Mouse (Mus musculus) C2C12 (cell line): Measurements from ENCODE around the gene Shkbp1. TPM values are rescaled to one million over a fixed set of nuclear protein-coding genes. Genes with fewer than 3 reads are reported as not detected.

ENCODE experiments used
- H3K27me3 ChIP-seq: one replicate; pipeline ENCODE4 v1.6.1; 2011; ENCODE audit not compliant: control insufficient read depth, insufficient read depth, insufficient read length
- H3K36me3 ChIP-seq: one replicate; pipeline ENCODE4 v1.6.1; 2011; ENCODE audit not compliant: control insufficient read depth, insufficient read depth
- H3K4me3 ChIP-seq: one replicate; pipeline ENCODE4 v1.5.1; 2011; ENCODE audit warnings: mild to moderate bottlenecking, control low read depth; ENCODE audit not compliant: poor library complexity, insufficient read depth, severe bottlenecking
- H3K79me2 ChIP-seq: one replicate; pipeline ENCODE4 v1.6.1; 2011; ENCODE audit not compliant: control insufficient read depth, insufficient read depth
- H3K79me3 ChIP-seq: one replicate; pipeline ENCODE4 v1.6.1; 2011; ENCODE audit warnings: low read depth, control low read depth
- H3ac ChIP-seq: one replicate; pipeline ENCODE3; 2011; ENCODE audit warnings: low read depth; ENCODE audit not compliant: control insufficient read depth, insufficient read length
- CEBPB ChIP-seq: IDR thresholded peaks from one replicate; pipeline ENCODE4 v1.6.1; 2011; ENCODE audit warnings: low read depth, mild to moderate bottlenecking, control low read depth, moderate library complexity
- CTCF ChIP-seq: IDR thresholded peaks from one replicate; pipeline ENCODE4 v1.5.1; 2011; ENCODE audit not compliant: control insufficient read depth, insufficient read depth, insufficient read length
- FOSL1 ChIP-seq: IDR thresholded peaks from one replicate; pipeline ENCODE4 v1.8.0; 2011; ENCODE audit warnings: mild to moderate bottlenecking, low read length; ENCODE audit not compliant: poor library complexity, insufficient read depth, severe bottlenecking
- MAX ChIP-seq: IDR thresholded peaks from one replicate; pipeline ENCODE4 v1.6.1; 2011; ENCODE audit warnings: mild to moderate bottlenecking, control low read depth
- MYOD1 ChIP-seq: IDR thresholded peaks from one replicate; pipeline ENCODE4 v1.6.1; 2011; ENCODE audit warnings: low read depth; ENCODE audit not compliant: control insufficient read depth, insufficient read length
- MYOG ChIP-seq: IDR thresholded peaks from one replicate; pipeline ENCODE4 v1.6.1; 2011; ENCODE audit not compliant: control insufficient read depth, insufficient read length; ENCODE audit errors: extremely low read depth
- USF1 ChIP-seq: IDR thresholded peaks from one replicate; pipeline ENCODE4 v1.6.1; 2011; ENCODE audit warnings: low read depth, mild to moderate bottlenecking, control low read depth, moderate library complexity
- polyA plus RNA-seq: library from polyadenylated mRNA; unstranded; fragments of >200 nt; fragmentation: generic; extraction: Trizol; gene quantifications from one replicate; pipeline ENCODE4 v1.2.1, GENCODE M21; 2012; ENCODE audit warnings: missing spikeins

Shkbp1 gene
- polyA plus RNA-seq, 1 experiment = 27.6 TPM

DNA sequence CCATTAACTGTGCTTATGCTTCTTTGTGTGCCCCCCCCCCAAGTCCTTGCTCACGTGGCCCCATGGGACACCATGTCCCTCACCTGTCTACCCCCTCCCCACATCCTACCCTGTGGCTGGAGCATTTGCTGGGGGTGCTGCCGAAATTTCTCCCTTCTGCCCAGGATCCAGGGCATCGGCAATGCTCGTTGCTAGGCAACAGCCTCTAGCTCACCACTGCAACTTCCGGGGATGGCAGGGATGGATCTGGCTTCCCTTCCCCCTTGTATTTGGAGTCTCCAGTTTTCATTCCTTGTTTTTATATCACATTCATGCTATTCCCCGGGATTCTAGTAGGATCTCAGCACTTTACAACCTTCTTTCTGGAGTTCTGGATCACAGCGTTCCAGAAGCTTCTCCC is 16.3 kb downstream of the Shkbp1 start:
- H3ac ChIP-seq = no peak overlapping the region
- no peaks in the 10 kb centered on the region for H3K79me2 ChIP-seq
- H3K79me3 ChIP-seq = no peaks in the 10 kb centered on the region
- H3K27me3 ChIP-seq = no peaks in the 10 kb centered on the region
- H3K36me3 ChIP-seq = no peaks in the 10 kb centered on the region
- TF ChIP-seq CTCF (no peak), CEBPB (no peak), MYOD1 (no peak), USF1 (no peak), MAX (no peak), FOSL1 (no peak), MYOG (no peak)
- no peak overlapping the region for H3K4me3 ChIP-seq

DNA sequence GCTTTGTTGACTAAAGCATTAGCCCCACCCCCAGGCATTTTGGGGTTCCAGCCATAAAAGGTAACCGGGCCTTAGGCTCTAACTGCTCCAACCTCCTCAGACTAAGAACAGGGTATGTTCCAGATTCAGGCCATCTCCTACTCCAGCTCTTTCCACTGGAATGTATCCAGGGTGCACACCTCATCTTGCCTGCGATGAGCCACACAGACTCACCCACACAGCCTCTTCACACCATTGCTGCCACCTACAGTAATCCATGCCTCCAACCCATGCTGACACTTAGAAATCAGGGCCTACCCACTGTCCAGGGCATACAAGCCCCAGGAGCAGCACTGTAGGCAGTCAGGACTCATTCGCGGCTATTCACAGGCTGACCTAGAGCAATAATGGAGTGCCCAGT is 16.7 kb downstream of the Shkbp1 start:
- TF ChIP-seq USF1 (no peak), MYOG (no peak), MAX (no peak), MYOD1 (no peak), FOSL1 (no peak), CTCF (no peak), CEBPB (no peak)
- Histone ChIP-seq H3K79me3 (no peaks in the 10 kb centered on the region), H3K36me3 (no peaks in the 10 kb centered on the region), H3ac (no peak overlapping the region), H3K4me3 (no peak overlapping the region), H3K79me2 (no peaks in the 10 kb centered on the region), H3K27me3 (no peaks in the 10 kb centered on the region)

DNA sequence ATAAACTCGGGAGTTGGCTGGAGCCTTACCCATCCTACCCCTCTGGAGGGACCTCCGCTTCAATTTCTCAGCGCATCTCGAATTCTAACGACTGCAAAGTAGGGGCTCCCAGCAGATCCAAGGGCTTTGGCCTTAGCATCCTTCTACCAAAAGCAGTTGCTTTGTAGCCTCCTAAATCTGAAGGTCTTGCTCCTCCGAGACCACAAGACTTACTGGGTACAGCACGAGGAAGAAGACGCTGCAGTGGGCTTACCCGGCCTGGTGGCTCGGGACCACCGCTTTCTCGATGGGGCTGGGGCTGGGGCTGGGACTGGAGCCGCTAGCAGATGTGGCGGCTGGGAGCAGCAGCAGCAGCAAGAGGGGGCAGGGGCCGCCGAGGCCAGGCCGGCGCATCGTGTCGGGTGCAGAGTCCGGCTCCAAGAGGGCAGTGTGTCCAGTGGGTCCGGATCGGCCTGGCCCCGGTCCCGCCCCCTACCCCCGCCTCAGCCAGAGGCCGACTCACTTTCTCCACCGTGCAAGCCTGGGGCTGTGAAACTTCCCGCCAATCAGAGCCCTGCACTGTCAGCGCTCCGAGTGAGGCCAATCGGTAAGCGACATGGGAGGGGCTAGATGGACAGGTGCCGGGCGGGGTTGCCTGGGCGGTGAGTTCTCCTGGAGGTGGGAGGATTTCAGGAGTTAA is 18.5 kb downstream of the Shkbp1 start, which contains the start of gene Ltbp4:
Gene Ltbp4 (minus strand): TSS at position 518 of the 679 bp plus-strand sequence.
- Histone ChIP-seq H3K36me3 (no peaks in the 10 kb centered on the region), H3K27me3 (no peaks in the 10 kb centered on the region), H3K79me3 (no peaks in the 10 kb centered on the region), H3K79me2 (no peaks in the 10 kb centered on the region), H3K4me3 (peak within 1 kb of the TSS; percentile 11), H3ac (peak within 1 kb of the TSS; percentile 63)
- TF ChIP-seq CTCF (no peak), MYOD1 (no peak), FOSL1 (no peak), MAX (no peak), USF1 (no peak), CEBPB (no peak), MYOG (no peak)

DNA sequence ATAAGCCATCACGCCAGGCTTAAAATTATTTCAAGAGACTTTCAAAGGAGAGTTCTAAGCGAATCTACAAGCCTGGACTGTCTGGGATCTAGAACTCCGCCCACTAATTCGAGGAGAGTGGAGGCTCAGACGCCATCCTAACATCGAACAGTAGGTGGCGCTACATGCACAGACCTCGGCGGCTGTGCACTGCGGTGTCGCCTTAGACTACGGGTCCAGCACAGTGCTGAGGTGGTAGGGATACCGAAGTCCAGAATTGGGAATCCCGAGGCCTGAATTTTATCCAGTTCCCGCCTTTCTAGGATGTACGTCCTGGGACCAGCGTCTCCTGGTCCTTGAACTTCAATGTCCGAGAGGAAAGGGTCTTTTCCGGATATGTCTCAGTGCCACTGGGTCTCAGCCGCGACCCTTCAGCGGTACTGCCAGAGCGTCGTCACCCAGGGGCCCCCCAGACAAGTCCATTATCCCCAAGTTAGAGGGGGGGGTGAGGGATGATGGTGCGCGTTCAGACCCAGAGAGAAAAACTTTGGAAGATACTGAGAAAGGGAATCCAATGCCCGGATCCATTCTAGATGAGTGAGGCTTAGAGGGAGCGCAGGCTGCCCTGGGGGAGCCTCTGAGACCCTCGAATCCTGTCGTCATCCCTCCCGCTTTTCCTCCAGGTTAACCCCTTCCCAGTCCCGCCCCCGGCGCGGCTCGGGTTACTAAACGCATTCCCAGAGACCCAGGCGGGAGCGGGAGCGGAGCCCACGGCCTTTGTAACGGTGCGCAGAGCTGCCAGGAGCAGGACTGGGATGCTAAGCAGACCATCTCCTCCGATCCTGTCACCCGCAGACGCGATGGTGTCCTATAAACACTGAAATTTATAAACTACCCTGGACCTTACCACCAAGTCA is 19.6 kb downstream of the Shkbp1 start:
- Histone ChIP-seq H3K79me2 (no peaks in the 10 kb centered on the region), H3K27me3 (no peaks in the 10 kb centered on the region), H3ac (peak overlapping the region; percentile 63), H3K4me3 (peak overlapping the region; percentile 29), H3K79me3 (no peaks in the 10 kb centered on the region), H3K36me3 (no peaks in the 10 kb centered on the region)
- peak; percentile 95 for TF ChIP-seq CTCF
- TF ChIP-seq MYOD1 = no peak

DNA sequence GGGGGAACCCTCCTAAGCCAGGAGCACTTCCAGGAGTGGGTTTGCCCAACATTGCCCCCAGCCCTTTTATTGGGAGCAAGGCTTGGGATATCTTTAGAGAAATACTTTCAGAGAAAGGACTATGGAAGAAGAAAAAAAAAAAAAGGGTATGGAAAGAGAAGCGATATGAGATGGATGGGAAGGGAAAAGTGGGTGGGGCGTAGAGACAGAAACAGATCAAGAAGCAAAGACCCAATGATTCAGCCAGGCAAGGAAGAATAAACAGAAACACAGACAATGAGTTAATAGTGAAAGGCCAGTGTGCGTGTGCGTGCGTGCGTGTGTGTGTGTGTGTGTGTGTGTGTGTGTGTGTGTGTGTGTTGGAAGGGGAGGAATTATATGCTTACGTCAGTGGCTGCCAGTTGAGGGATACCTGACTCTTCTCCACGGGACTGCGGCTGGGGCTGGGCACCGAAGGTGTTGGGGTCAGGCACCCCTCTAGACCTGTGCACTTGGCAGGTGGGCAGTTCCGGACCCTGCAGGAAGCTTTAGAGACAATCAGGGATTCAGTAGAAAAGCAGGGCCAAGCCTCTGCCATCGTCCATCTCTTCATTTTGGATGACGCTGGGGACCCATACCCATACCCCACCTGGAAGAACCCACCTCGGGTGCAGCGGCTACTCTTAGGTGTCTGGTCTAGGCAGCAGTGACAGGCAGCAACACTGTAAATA is 20.7 kb downstream of the Shkbp1 start:
- Histone ChIP-seq H3K4me3 (no peak overlapping the region), H3K27me3 (no peaks in the 10 kb centered on the region), H3K79me2 (no peaks in the 10 kb centered on the region), H3K79me3 (no peaks in the 10 kb centered on the region), H3K36me3 (no peaks in the 10 kb centered on the region), H3ac (no peak overlapping the region)
- TF ChIP-seq CTCF = no peak
